Mouse (Mus musculus): Measurements from ENCODE around the gene Ghsr. TPM values are rescaled to one million over a fixed set of nuclear protein-coding genes. Genes with fewer than 3 reads are reported as not detected.

Ghsr gene
- polyA plus RNA-seq, 1 experiment from 2014 or later: not detected

GRCm38 (mm10) chr3:27340757-27341156 is 30.4 kb upstream of the Ghsr start:
- Histone ChIP-seq H3K4me1 (ENCODE audit: insufficient read depth, low read depth, low read length) (no peaks in the 10 kb centered on the region), H3K4me2 (replicated peaks; ENCODE audit: low read depth, low read length) (no peak overlapping the region), H3K9ac (replicated peaks; ENCODE audit: low read depth) (no peak overlapping the region), H3K27ac (ENCODE audit: low read length) (no peak overlapping the region), H3K27me3 (replicated peaks; ENCODE audit: insufficient read depth, low read length) (no peaks in the 10 kb centered on the region), H3K36me3 (ENCODE audit: insufficient read depth, low read length) (no peaks in the 10 kb centered on the region), H3K9me3 (ENCODE audit: low read length) (no peaks in the 10 kb centered on the region), H3K4me3 (ENCODE audit: low read depth, low read length) (no peak overlapping the region)
- whole genome bisulfite sequencing: 91% methylated on average over 5 of the region's 5 CpGs
- no peak for TF ChIP-seq CTCF (IDR thresholded peaks at IDR 0.05)
- TF ChIP-seq EP300 (IDR thresholded peaks at IDR 0.05): no peak
- DNase-seq (ENCODE audit: low spot score): no peak
- ATAC-seq: no peak

GRCm38 (mm10) chr3:27342462-27342861 is 28.7 kb upstream of the Ghsr start:
- no peak overlapping the region for H3K9ac ChIP-seq (replicated peaks; ENCODE audit: low read depth)
- no peaks in the 10 kb centered on the region for H3K9me3 ChIP-seq (ENCODE audit: low read length)
- ATAC-seq (no peak), DNase-seq (ENCODE audit: low spot score) (no peak)
- no peak overlapping the region for H3K4me2 ChIP-seq (replicated peaks; ENCODE audit: low read depth, low read length)
- H3K27me3 ChIP-seq (replicated peaks; ENCODE audit: insufficient read depth, low read length): no peaks in the 10 kb centered on the region
- H3K27ac ChIP-seq (ENCODE audit: low read length): no peak overlapping the region
- TF ChIP-seq CTCF (IDR thresholded peaks at IDR 0.05) (no peak), EP300 (IDR thresholded peaks at IDR 0.05) (no peak)
- no peaks in the 10 kb centered on the region for H3K4me1 ChIP-seq (ENCODE audit: insufficient read depth, low read depth, low read length)
- H3K36me3 ChIP-seq (ENCODE audit: insufficient read depth, low read length): no peaks in the 10 kb centered on the region
- no peak overlapping the region for H3K4me3 ChIP-seq (ENCODE audit: low read depth, low read length)
- 60% methylated on average over 6 of the region's 6 CpGs for WGBS

- no peaks in the 10 kb centered on the region for H3K9me3 ChIP-seq (ENCODE audit: low read length)
- peak; percentile 54 for DNase-seq (ENCODE audit: low spot score)
- no peaks in the 10 kb centered on the region for H3K36me3 ChIP-seq (ENCODE audit: insufficient read depth, low read length)
- no peak overlapping the region for H3K4me3 ChIP-seq (ENCODE audit: low read depth, low read length)
- ATAC-seq: no peak
- H3K27me3 ChIP-seq (replicated peaks; ENCODE audit: insufficient read depth, low read length): no peaks in the 10 kb centered on the region
- TF ChIP-seq EP300 (IDR thresholded peaks at IDR 0.05) (no peak), CTCF (IDR thresholded peaks at IDR 0.05) (peak; percentile 72)
- H3K4me2 ChIP-seq (replicated peaks; ENCODE audit: low read depth, low read length): no peak overlapping the region
- no peak overlapping the region for H3K27ac ChIP-seq (ENCODE audit: low read length)
- H3K9ac ChIP-seq (replicated peaks; ENCODE audit: low read depth): no peak overlapping the region
- WGBS: 43% methylated on average over 6 of the region's 6 CpGs
- H3K4me1 ChIP-seq (ENCODE audit: insufficient read depth, low read depth, low read length): no peaks in the 10 kb centered on the region
These were observed 25.6 kb upstream of the Ghsr start for GRCm38 (mm10) chr3:27345526-27345925.

GRCm38 (mm10) chr3:27348462-27348861 is 22.7 kb upstream of the Ghsr start:
- H3K36me3 ChIP-seq (ENCODE audit: insufficient read depth, low read length): no peaks in the 10 kb centered on the region
- H3K4me3 ChIP-seq (ENCODE audit: low read depth, low read length): no peak overlapping the region
- 85% methylated on average over 5 of the region's 5 CpGs for WGBS
- H3K9ac ChIP-seq (replicated peaks; ENCODE audit: low read depth): no peak overlapping the region
- H3K4me1 ChIP-seq (ENCODE audit: insufficient read depth, low read depth, low read length): no peaks in the 10 kb centered on the region
- ATAC-seq (no peak), DNase-seq (ENCODE audit: low spot score) (no peak)
- TF ChIP-seq CTCF (IDR thresholded peaks at IDR 0.05) (no peak), EP300 (IDR thresholded peaks at IDR 0.05) (no peak)
- H3K27ac ChIP-seq (ENCODE audit: low read length): no peak overlapping the region
- H3K27me3 ChIP-seq (replicated peaks; ENCODE audit: insufficient read depth, low read length): no peaks in the 10 kb centered on the region
- H3K9me3 ChIP-seq (ENCODE audit: low read length): no peaks in the 10 kb centered on the region
- no peak overlapping the region for H3K4me2 ChIP-seq (replicated peaks; ENCODE audit: low read depth, low read length)

GRCm38 (mm10) chr3:27351105-27351504 is 20.0 kb upstream of the Ghsr start:
- H3K27me3 ChIP-seq (replicated peaks; ENCODE audit: insufficient read depth, low read length): no peaks in the 10 kb centered on the region
- peak; percentile 70 for TF ChIP-seq EP300 (IDR thresholded peaks at IDR 0.05)
- no peak for TF ChIP-seq CTCF (IDR thresholded peaks at IDR 0.05)
- no peak overlapping the region for H3K4me3 ChIP-seq (ENCODE audit: low read depth, low read length)
- peak; percentile 85 for ATAC-seq
- no peak overlapping the region for H3K4me2 ChIP-seq (replicated peaks; ENCODE audit: low read depth, low read length)
- no peaks in the 10 kb centered on the region for H3K36me3 ChIP-seq (ENCODE audit: insufficient read depth, low read length)
- no peak overlapping the region for H3K9ac ChIP-seq (replicated peaks; ENCODE audit: low read depth)
- DNase-seq (ENCODE audit: low spot score): peak; percentile 72
- WGBS: 37% methylated on average over 9 of the region's 9 CpGs
- no peaks in the 10 kb centered on the region for H3K4me1 ChIP-seq (ENCODE audit: insufficient read depth, low read depth, low read length)
- H3K9me3 ChIP-seq (ENCODE audit: low read length): no peaks in the 10 kb centered on the region
- no peak overlapping the region for H3K27ac ChIP-seq (ENCODE audit: low read length)

GRCm38 (mm10) chr3:27359100-27359720 is 11.9 kb upstream of the Ghsr start:
- WGBS: 57% methylated on average over 2 of the region's 2 CpGs
- no peak for TF ChIP-seq CTCF (IDR thresholded peaks at IDR 0.05)
- TF ChIP-seq EP300 (IDR thresholded peaks at IDR 0.05): 0 out of 2 replicates have a peak, but pooled peaks have one; percentile 34

More at GRCm38 (mm10) chr3:27359100-27359720, 11.9 kb upstream of the Ghsr start:
- H3K4me1 ChIP-seq (ENCODE audit: insufficient read depth, low read depth, low read length): no peaks in the 10 kb centered on the region
- no peaks in the 10 kb centered on the region for H3K27me3 ChIP-seq (replicated peaks; ENCODE audit: insufficient read depth, low read length)
- no peak overlapping the region for H3K4me3 ChIP-seq (ENCODE audit: low read depth, low read length)
- H3K4me2 ChIP-seq (replicated peaks; ENCODE audit: low read depth, low read length): no peak overlapping the region
- ATAC-seq (peak; percentile 49), DNase-seq (ENCODE audit: low spot score) (peak; percentile 76)
- no peaks in the 10 kb centered on the region for H3K9me3 ChIP-seq (ENCODE audit: low read length)
- H3K27ac ChIP-seq (ENCODE audit: low read length): no peak overlapping the region
- H3K36me3 ChIP-seq (ENCODE audit: insufficient read depth, low read length): no peaks in the 10 kb centered on the region
- H3K9ac ChIP-seq (replicated peaks; ENCODE audit: low read depth): no peak overlapping the region
